Mouse (Mus musculus): ENCODE data around the gene Slc25a26. TPM values are rescaled to one million over a fixed set of nuclear protein-coding genes. Genes with fewer than 3 reads are reported as not detected.
A peak's percentile ranks its signal among the peaks of the same experiment; 100 is the strongest.

Gene Slc25a26
- polyA plus RNA-seq, 1 experiment from 2014 or later, result 10.7 TPM

DNA sequence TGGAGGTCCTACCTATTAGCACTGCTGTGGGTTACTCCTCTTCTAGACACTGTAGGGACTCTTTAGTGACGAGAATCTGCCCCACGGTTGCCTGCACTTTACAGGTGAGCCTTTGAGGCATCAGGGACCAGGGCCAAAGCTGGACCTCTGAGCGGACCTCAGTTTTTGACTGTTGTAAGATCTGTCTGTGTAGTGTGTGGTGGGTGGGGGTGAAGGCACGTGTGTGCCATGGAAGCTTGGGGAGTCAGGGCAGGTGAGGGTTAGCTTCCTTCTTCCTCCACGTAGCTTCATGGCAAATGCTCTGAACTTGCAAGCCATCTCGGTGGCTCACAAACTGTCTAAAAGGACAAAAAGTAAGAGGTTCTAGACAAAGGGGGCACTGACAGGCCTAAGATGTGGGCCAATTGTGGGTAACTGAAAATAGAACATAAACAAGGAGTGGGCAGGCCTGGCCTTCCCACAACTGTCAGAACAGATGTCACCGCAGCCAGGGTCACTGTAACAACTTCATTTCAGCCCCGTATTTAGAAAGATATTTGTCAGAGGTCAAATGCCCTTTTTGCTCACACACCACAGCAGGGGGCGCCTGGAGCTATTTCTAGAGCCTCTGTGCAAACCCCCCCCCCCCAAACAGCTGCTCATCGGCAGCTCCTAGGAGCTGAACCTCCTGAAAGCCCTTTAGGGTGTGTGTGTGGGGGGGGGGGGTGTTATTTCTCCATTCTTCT lies 96.8 kb downstream of the Slc25a26 start:
- 61% methylated on average over 10 of the region's 10 CpGs for WGBS (ENCODE audit: insufficient replicate concordance)
- ATAC-seq (replicated peaks; ENCODE audit: insufficient number of reproducible peaks, low FRiP score, low TSS enrichment), result no peak
- peaks cover 36% of the 10 kb centered on the region for H3K4me1 ChIP-seq (ENCODE audit: control insufficient read depth, insufficient read depth, low read length)
- H3K27me3 ChIP-seq (ENCODE audit: control insufficient read depth, insufficient read depth, low read length), result no peaks in the 10 kb centered on the region
- no peak overlapping the region for H3K9ac ChIP-seq (ENCODE audit: low read depth, low read length)
- H3K27ac ChIP-seq (ENCODE audit: low read depth, low read length), result 0 out of 2 replicates have a peak overlapping the region, but pooled peaks have one; percentile 3
- H3K36me3 ChIP-seq (ENCODE audit: control insufficient read depth, insufficient read depth, low read length), result no peaks in the 10 kb centered on the region
- no peak overlapping the region for H3K4me2 ChIP-seq
- no peak overlapping the region for H3K4me3 ChIP-seq (ENCODE audit: low read depth, low read length)
- H3K9me3 ChIP-seq (replicated peaks; ENCODE audit: control insufficient read depth, low read length), result no peaks in the 10 kb centered on the region

DNA sequence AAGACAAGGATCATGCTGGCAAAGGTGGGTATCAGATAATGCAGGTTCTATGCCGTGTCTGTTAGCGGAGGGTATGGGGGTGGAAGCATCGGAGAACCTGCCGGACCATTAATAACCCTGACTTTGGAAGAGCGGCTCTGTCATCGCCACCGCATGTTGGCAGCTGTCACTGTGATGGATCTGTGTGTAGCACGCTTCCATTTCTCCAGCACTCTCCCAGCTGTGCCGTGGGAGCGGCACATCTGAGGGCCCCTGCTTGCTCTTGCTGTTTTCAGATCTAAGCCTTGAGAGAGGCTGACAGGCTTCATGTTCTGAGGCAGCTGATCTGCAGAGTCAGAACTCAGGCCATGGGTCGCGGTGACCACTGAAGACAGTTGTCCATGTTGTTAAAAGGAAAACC lies 98.3 kb downstream of the Slc25a26 start:
- Histone ChIP-seq H3K27ac (ENCODE audit: low read depth, low read length) (no peak overlapping the region), H3K4me2 (peak overlapping the region; percentile 23), H3K4me3 (ENCODE audit: low read depth, low read length) (no peak overlapping the region), H3K27me3 (ENCODE audit: control insufficient read depth, insufficient read depth, low read length) (no peaks in the 10 kb centered on the region), H3K4me1 (ENCODE audit: control insufficient read depth, insufficient read depth, low read length) (peaks cover 33% of the 10 kb centered on the region), H3K36me3 (ENCODE audit: control insufficient read depth, insufficient read depth, low read length) (no peaks in the 10 kb centered on the region), H3K9me3 (replicated peaks; ENCODE audit: control insufficient read depth, low read length) (no peaks in the 10 kb centered on the region), H3K9ac (ENCODE audit: low read depth, low read length) (no peak overlapping the region)
- no peak for ATAC-seq (replicated peaks; ENCODE audit: insufficient number of reproducible peaks, low FRiP score, low TSS enrichment)
- 57% methylated on average over 12 of the region's 12 CpGs for WGBS (ENCODE audit: insufficient replicate concordance)

DNA sequence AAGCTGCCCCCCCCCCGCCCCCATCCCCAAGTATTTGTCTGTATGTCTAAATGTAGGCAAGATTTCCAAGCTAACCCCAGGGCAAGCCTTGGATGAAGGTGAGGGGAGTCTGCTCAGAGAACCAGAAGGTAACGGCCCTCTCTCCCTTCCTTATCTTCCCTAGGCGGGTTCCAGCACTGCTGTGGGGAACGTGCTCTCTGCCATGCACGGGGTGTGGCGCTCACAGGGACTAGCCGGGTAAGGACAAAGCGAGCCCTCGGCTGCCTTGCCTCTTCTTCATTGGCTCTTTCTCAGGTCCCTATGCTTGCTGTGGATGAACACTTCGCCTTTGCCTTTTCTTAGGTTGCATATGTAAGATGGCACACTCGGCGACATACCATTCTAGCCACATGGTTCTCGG lies 98.9 kb downstream of the Slc25a26 start:
- Histone ChIP-seq H3K9ac (ENCODE audit: low read depth, low read length) (no peak overlapping the region), H3K4me1 (ENCODE audit: control insufficient read depth, insufficient read depth, low read length) (peaks cover 29% of the 10 kb centered on the region), H3K27me3 (ENCODE audit: control insufficient read depth, insufficient read depth, low read length) (no peaks in the 10 kb centered on the region), H3K27ac (ENCODE audit: low read depth, low read length) (no peak overlapping the region), H3K36me3 (ENCODE audit: control insufficient read depth, insufficient read depth, low read length) (no peaks in the 10 kb centered on the region), H3K9me3 (replicated peaks; ENCODE audit: control insufficient read depth, low read length) (no peaks in the 10 kb centered on the region), H3K4me3 (ENCODE audit: low read depth, low read length) (no peak overlapping the region), H3K4me2 (no peak overlapping the region)
- 77% methylated on average over 13 of the region's 13 CpGs for WGBS (ENCODE audit: insufficient replicate concordance)
- no peak for ATAC-seq (replicated peaks; ENCODE audit: insufficient number of reproducible peaks, low FRiP score, low TSS enrichment)

DNA sequence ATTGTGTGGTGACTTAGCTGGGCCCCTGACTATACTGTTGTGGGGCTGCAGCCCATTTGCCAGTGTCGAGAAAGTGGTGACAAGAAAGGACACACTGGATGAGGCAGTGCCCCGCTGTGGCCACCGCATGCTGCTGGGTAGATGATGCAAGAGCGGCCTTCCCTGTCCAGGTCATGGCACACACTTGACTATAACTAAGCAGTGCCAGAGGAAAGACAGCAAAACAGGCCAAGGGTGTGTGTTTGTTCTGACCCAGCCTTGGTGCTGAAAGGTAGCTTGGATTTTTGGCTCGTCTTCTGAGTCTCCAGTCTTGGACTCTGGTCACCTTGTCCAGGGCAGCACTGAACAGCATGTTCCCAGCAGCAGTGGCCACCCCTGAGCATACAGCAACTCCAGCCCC lies 101.0 kb downstream of the Slc25a26 start:
- Histone ChIP-seq H3K4me2 (no peak overlapping the region), H3K9me3 (replicated peaks; ENCODE audit: control insufficient read depth, low read length) (no peaks in the 10 kb centered on the region), H3K27ac (ENCODE audit: low read depth, low read length) (no peak overlapping the region), H3K4me1 (ENCODE audit: control insufficient read depth, insufficient read depth, low read length) (peaks cover 20% of the 10 kb centered on the region; the same call in 1 of the 2 replicates), H3K36me3 (ENCODE audit: control insufficient read depth, insufficient read depth, low read length) (0 out of 2 replicates have a peak, but pooled peaks cover 2% of the 10 kb centered on the region), H3K4me3 (ENCODE audit: low read depth, low read length) (no peak overlapping the region), H3K27me3 (ENCODE audit: control insufficient read depth, insufficient read depth, low read length) (no peaks in the 10 kb centered on the region), H3K9ac (ENCODE audit: low read depth, low read length) (no peak overlapping the region)
- no peak for ATAC-seq (replicated peaks; ENCODE audit: insufficient number of reproducible peaks, low FRiP score, low TSS enrichment)
- 66% methylated on average over 5 of the region's 5 CpGs for WGBS (ENCODE audit: insufficient replicate concordance)

DNA sequence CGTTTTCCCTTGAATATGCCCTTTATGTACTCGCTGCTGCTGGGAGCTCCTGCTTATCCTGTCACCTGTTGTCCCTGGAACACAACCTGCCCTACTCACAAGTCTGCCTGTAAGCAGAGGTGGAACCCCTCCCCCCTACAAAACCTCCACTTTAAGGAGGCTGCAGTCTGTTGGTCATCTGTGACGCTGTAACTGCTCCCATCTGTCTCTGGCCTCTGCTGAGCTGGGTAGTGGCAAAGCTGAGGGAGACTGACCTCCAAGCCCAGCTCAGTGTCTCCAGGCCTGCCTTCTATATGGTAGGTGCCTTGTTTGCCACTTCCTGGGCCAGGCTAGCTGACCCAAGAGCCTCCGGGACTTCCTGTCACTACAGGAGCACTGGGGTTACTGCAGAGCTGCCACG lies 101.7 kb downstream of the Slc25a26 start:
- 64% methylated on average over 5 of the region's 5 CpGs for WGBS (ENCODE audit: insufficient replicate concordance)
- H3K9me3 ChIP-seq (replicated peaks; ENCODE audit: control insufficient read depth, low read length), result no peaks in the 10 kb centered on the region
- peaks cover 4% of the 10 kb centered on the region; the same call in 1 of the 2 replicates for H3K36me3 ChIP-seq (ENCODE audit: control insufficient read depth, insufficient read depth, low read length)
- H3K27ac ChIP-seq (ENCODE audit: low read depth, low read length), result no peak overlapping the region
- no peak overlapping the region for H3K4me3 ChIP-seq (ENCODE audit: low read depth, low read length)
- no peak overlapping the region for H3K9ac ChIP-seq (ENCODE audit: low read depth, low read length)
- no peaks in the 10 kb centered on the region for H3K27me3 ChIP-seq (ENCODE audit: control insufficient read depth, insufficient read depth, low read length)
- peaks cover 20% of the 10 kb centered on the region; the same call in 1 of the 2 replicates for H3K4me1 ChIP-seq (ENCODE audit: control insufficient read depth, insufficient read depth, low read length)
- ATAC-seq (replicated peaks; ENCODE audit: insufficient number of reproducible peaks, low FRiP score, low TSS enrichment), result no peak
- no peak overlapping the region for H3K4me2 ChIP-seq

DNA sequence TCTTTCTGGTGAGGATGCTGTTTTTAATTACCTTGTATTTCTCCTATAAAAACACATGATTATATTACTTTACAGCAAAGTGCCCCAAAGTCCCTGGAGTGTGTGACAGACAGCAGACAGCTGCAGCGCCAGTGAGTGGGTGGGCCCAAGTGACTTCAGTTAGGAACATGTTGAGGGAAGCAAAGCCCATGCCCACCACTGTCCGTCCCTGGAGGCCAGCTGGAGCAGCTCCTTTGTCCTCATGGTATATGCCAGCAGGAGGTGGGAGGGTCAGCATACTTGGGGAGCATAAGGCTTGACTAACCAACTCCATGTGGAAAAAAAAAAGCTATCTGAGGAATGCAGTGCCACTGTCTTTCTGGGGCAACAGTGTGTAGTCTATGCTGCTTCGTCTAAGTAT lies 103.9 kb downstream of the Slc25a26 start:
- WGBS (ENCODE audit: insufficient replicate concordance), result 72% methylated on average over 3 of the region's 3 CpGs
- Histone ChIP-seq H3K4me1 (ENCODE audit: control insufficient read depth, insufficient read depth, low read length) (0 out of 2 replicates have a peak, but pooled peaks cover 3% of the 10 kb centered on the region), H3K27me3 (ENCODE audit: control insufficient read depth, insufficient read depth, low read length) (no peaks in the 10 kb centered on the region), H3K4me3 (ENCODE audit: low read depth, low read length) (no peak overlapping the region), H3K9ac (ENCODE audit: low read depth, low read length) (no peak overlapping the region), H3K36me3 (ENCODE audit: control insufficient read depth, insufficient read depth, low read length) (peaks cover 11% of the 10 kb centered on the region; the same call in 1 of the 2 replicates), H3K9me3 (replicated peaks; ENCODE audit: control insufficient read depth, low read length) (no peaks in the 10 kb centered on the region), H3K4me2 (no peak overlapping the region), H3K27ac (ENCODE audit: low read depth, low read length) (no peak overlapping the region)
- no peak for ATAC-seq (replicated peaks; ENCODE audit: insufficient number of reproducible peaks, low FRiP score, low TSS enrichment)

DNA sequence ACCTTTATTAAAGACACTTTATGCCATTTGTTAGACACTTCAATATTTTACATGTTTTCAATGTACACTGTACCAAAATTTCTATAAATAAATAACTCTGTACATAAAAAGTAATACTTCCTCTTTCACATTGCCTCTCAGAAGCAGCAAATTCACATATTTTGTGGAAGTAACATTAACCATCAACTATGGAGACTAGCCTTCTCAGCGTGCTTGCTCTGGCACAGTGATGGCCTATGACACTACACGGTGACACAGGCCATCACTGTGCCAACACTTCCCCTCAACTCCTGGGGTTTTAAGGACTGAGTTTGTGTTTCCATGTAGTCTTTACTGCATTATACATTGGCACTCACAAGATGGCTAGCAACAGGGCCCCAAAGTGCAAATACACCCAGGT lies 104.4 kb downstream of the Slc25a26 start:
- WGBS (ENCODE audit: insufficient replicate concordance), result 87% methylated on average over 2 of the region's 2 CpGs
- no peak overlapping the region for H3K9ac ChIP-seq (ENCODE audit: low read depth, low read length)
- H3K4me1 ChIP-seq (ENCODE audit: control insufficient read depth, insufficient read depth, low read length), result 0 out of 2 replicates have a peak, but pooled peaks cover 2% of the 10 kb centered on the region
- no peaks in the 10 kb centered on the region for H3K9me3 ChIP-seq (replicated peaks; ENCODE audit: control insufficient read depth, low read length)
- H3K4me2 ChIP-seq, result no peak overlapping the region
- ATAC-seq (replicated peaks; ENCODE audit: insufficient number of reproducible peaks, low FRiP score, low TSS enrichment), result no peak
- H3K4me3 ChIP-seq (ENCODE audit: low read depth, low read length), result no peak overlapping the region
- no peaks in the 10 kb centered on the region for H3K27me3 ChIP-seq (ENCODE audit: control insufficient read depth, insufficient read depth, low read length)
- H3K27ac ChIP-seq (ENCODE audit: low read depth, low read length), result no peak overlapping the region
- peaks cover 15% of the 10 kb centered on the region; the same call in 1 of the 2 replicates for H3K36me3 ChIP-seq (ENCODE audit: control insufficient read depth, insufficient read depth, low read length)

DNA sequence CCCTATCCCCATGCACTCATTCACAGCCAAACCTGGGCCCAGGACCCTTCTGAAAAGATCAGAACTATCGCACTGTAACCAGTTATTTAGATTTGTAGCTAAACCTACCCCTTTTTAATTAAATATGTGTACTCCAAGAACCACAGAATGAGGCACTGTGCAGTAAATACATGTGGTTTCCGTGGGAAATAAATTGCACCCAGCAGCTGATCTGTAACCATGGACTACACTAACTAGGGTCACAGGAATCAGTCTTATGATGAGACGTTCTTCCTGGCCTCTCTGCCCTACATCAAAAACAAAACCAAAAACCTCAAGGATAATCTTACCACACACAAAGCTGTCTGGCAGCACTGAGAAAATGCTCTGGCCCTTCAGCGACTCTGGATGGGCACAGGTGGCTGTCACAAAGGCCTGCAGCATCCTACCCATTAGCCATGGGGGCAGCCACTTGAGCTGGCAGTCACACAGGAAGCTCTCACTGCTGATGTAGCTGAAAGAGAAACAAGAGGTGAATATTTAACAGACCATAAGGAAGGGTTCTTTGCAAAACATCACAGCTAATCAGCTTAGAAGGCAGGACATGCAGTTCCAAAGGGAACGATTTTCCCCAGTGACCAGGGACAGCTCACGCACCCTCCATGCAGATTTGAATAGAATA lies 113.2 kb downstream of the Slc25a26 start:
- no peak overlapping the region for H3K9ac ChIP-seq (ENCODE audit: low read depth, low read length)
- no peak for ATAC-seq (replicated peaks; ENCODE audit: insufficient number of reproducible peaks, low FRiP score, low TSS enrichment)
- 79% methylated on average over 6 of the region's 6 CpGs for WGBS (ENCODE audit: insufficient replicate concordance)
- no peaks in the 10 kb centered on the region for H3K27me3 ChIP-seq (ENCODE audit: control insufficient read depth, insufficient read depth, low read length)
- peaks cover 4% of the 10 kb centered on the region; the same call in 1 of the 2 replicates for H3K4me1 ChIP-seq (ENCODE audit: control insufficient read depth, insufficient read depth, low read length)
- H3K4me3 ChIP-seq (ENCODE audit: low read depth, low read length), result no peak overlapping the region
- no peaks in the 10 kb centered on the region for H3K9me3 ChIP-seq (replicated peaks; ENCODE audit: control insufficient read depth, low read length)
- H3K36me3 ChIP-seq (ENCODE audit: control insufficient read depth, insufficient read depth, low read length), result peaks cover 28% of the 10 kb centered on the region
- no peak overlapping the region for H3K27ac ChIP-seq (ENCODE audit: low read depth, low read length)
- H3K4me2 ChIP-seq, result no peak overlapping the region
